Mouse (Mus musculus) kidney, adult 2 months (tissue): ENCODE data around the gene Dda1.

Experiments
- CTCF ChIP-seq: fragments of 200-500 bp; conservative IDR thresholded peaks from 2 replicates; pipeline ENCODE4 v1.5.1; 2011; ENCODE audit warnings: low read depth, mild to moderate bottlenecking, control low read depth, low read length, moderate library complexity, mixed read lengths; ENCODE audit not compliant: insufficient read depth, insufficient read length
- POLR2A ChIP-seq: fragments of 200-500 bp; IDR thresholded peaks from one replicate; pipeline ENCODE4 v1.6.1; 2011; ENCODE audit warnings: low read depth, low read length, control low read depth

- no peak for TF ChIP-seq POLR2A
- TF ChIP-seq CTCF: 0 out of 2 replicates have a peak, but pooled peaks have one; percentile 28
Observed at GRCm38 (mm10) chr8:71472601-71473386, 3.8 kb downstream of the Dda1 start.
